Mouse (Mus musculus) limb, embryonic 14.5 days (tissue): Measurements from ENCODE around the gene Baz1a. TPM values are rescaled to one million over a fixed set of nuclear protein-coding genes. Genes with fewer than 3 reads are reported as not detected.
A peak's percentile ranks its signal among the peaks of the same experiment; 100 is the strongest.

Source experiments
- ATAC-seq: fragments of 200-750 bp; cut with Nextera tagmentation; 2 replicates; pipeline ENCODE4 v1.8.0; 2017; ENCODE audit warnings: low read depth, moderate number of reproducible peaks, moderate TSS enrichment; ENCODE audit not compliant: low FRiP score
- DNase-seq: peaks from one replicate; pipeline ENCODE4 v3.0.0-alpha.2; 2015; ENCODE audit warnings: low spot score
- H3K27ac ChIP-seq: fragments of 300-500 bp; sonication (generic); replicated peaks from 2 replicates; pipeline ENCODE4 v1.5.1; 2014; ENCODE audit warnings: low read depth, mild to moderate bottlenecking, low read length, moderate library complexity, mixed read lengths
- H3K27me3 ChIP-seq: fragments of 300-500 bp; sonication (generic); 2 replicates; pipeline ENCODE4 v1.6.1; 2014; ENCODE audit warnings: low read length, mixed read lengths; ENCODE audit not compliant: control insufficient read depth, insufficient read depth
- H3K36me3 ChIP-seq: fragments of 300-500 bp; sonication (generic); 2 replicates; pipeline ENCODE4 v1.6.1; 2014; ENCODE audit warnings: mild to moderate bottlenecking, low read length, moderate library complexity, mixed read lengths; ENCODE audit not compliant: control insufficient read depth, insufficient read depth
- H3K4me1 ChIP-seq: fragments of 300-500 bp; sonication (generic); 2 replicates; pipeline ENCODE4 v1.6.1; 2014; ENCODE audit warnings: antibody characterized with exemption, low read length, mixed read lengths; ENCODE audit not compliant: control insufficient read depth, insufficient read depth
- H3K4me2 ChIP-seq: fragments of 300-500 bp; sonication (generic); replicated peaks from 2 replicates; pipeline ENCODE4 v1.6.1; 2014; ENCODE audit warnings: low read depth, mild to moderate bottlenecking, low read length, moderate library complexity; ENCODE audit not compliant: severe bottlenecking
- H3K4me3 ChIP-seq: fragments of 300-500 bp; sonication (generic); replicated peaks from 2 replicates; pipeline ENCODE4 v1.5.1; 2014; ENCODE audit warnings: low read length
- H3K9ac ChIP-seq: fragments of 300-500 bp; sonication (generic); 2 replicates; pipeline ENCODE4 v1.6.1; 2014; ENCODE audit warnings: mild to moderate bottlenecking, low read depth, low read length, moderate library complexity; ENCODE audit not compliant: severe bottlenecking
- H3K9me3 ChIP-seq: fragments of 300-500 bp; sonication (generic); 2 replicates; pipeline ENCODE4 v1.6.1; 2016; ENCODE audit warnings: low read length; ENCODE audit not compliant: control insufficient read depth
- POLR2A ChIP-seq: fragments of 200-500 bp; IDR thresholded peaks from 2 replicates; pipeline ENCODE4 v1.8.0; 2012; ENCODE audit warnings: inconsistent platforms, mild to moderate bottlenecking, moderate library complexity, borderline replicate concordance; ENCODE audit not compliant: insufficient read depth, insufficient read length; ENCODE audit errors: extremely low read depth
- WGBS: fragments of 180-500 bp; shearing (Covaris S2); extraction: QIAGEN DNeasy Blood & Tissue Kit; methylation state at CpG from one replicate; pipeline ENCODE4 v1.1.7; 2014; 5-methylcytosine and 5-hydroxymethylcytosine counted together
- polyA plus RNA-seq, 2 experiments: library from polyadenylated mRNA; depleted of rRNA in 1 of 2; stranded (reverse) in 1 of 2; unstranded in 1 of 2; fragments of >200 nt; fragmentation: Nextera tagmentation in 1 of 2; extraction: Ambion mirVana in 1 of 2; gene quantifications; 2 replicates each; pipeline versions ENCODE4 v1.2.1 to v1.2.3; 2012 to 2014

Baz1a gene
- polyA plus RNA-seq, 2 experiments: 13.3 to 17.9 TPM

DNA sequence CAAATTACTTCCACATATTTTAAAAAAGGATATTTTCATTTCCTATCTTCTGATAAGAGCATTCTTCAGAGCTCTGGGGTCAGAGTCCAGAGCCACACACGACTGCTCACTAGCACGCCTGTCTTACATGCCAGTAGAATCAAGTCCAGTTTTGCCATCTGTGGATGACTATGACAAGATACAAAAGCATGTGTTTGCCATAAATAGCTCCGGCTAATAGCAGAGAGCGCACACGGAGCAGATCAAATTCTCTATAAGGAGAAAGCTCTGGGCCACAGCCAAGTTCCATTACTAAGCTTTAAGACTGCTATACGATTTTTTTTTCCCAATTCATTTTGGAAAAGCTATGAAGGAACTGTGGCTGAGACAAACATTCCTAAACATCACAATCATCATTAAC lies 154.6 kb downstream of the Baz1a start:
- Histone ChIP-seq H3K36me3 (peaks cover 32% of the 10 kb centered on the region), H3K27ac (no peak overlapping the region), H3K4me2 (no peak overlapping the region), H3K9me3 (no peaks in the 10 kb centered on the region), H3K27me3 (no peaks in the 10 kb centered on the region), H3K4me1 (peaks cover 7% of the 10 kb centered on the region), H3K4me3 (no peak overlapping the region), H3K9ac (no peak overlapping the region)
- no peak for TF ChIP-seq POLR2A
- DNase-seq: peak; percentile 92
- no peak for ATAC-seq
- WGBS: 37% methylated on average over 6 of the region's 6 CpGs

DNA sequence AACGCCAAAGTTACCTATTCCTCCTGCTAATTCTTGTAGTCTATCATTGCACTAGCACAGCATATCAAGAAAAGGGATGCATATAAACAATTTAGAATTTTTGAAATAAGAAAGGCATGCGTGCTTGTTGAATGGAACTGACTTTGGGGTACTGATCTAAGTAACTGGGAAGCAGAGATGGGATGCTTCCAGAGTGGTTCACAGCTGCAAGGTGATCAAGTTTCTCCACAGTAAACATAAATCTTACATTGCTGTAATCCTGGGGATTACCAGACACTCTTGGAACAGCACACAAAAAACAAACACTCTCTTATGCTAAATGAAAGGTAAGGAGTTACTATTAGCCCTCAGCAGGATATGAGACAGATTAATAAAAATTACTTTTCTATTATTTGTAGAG lies 163.6 kb downstream of the Baz1a start:
- Histone ChIP-seq H3K4me3 (no peak overlapping the region), H3K27me3 (no peaks in the 10 kb centered on the region), H3K9ac (no peak overlapping the region), H3K36me3 (0 out of 2 replicates have a peak, but pooled peaks cover 2% of the 10 kb centered on the region), H3K4me1 (no peaks in the 10 kb centered on the region), H3K27ac (no peak overlapping the region), H3K4me2 (no peak overlapping the region), H3K9me3 (no peaks in the 10 kb centered on the region)
- ATAC-seq: no peak
- TF ChIP-seq POLR2A: no peak
- DNase-seq: no peak
- WGBS: 78% methylated on average over 2 of the region's 2 CpGs

DNA sequence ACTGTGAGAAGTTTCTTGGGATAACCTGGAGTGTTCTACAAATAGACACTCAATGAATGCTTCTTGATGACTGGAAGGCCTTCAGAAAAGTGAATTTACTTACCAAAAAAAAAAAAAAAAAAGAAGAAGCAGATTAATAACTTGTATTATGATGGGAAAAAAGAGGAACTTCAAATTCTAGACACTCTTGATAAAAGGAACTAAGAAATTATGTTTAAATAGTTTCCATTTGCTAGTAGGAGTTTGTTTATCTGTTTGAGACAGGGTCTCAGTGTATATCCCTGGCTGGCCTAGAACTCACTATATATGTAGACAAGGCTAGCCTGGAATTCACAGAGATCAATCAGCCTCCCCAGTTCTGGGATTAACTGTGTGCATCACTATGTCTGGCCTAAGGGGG lies 169.7 kb downstream of the Baz1a start:
- Histone ChIP-seq H3K36me3 (no peaks in the 10 kb centered on the region), H3K4me3 (no peak overlapping the region), H3K27me3 (no peaks in the 10 kb centered on the region), H3K9me3 (no peaks in the 10 kb centered on the region), H3K27ac (no peak overlapping the region), H3K4me2 (no peak overlapping the region), H3K4me1 (no peaks in the 10 kb centered on the region), H3K9ac (no peak overlapping the region)
- ATAC-seq (no peak), DNase-seq (no peak)
- TF ChIP-seq POLR2A: no peak

Other genes with a start within 250 kb of the Baz1a start
- gene Snx6, start 218.6 kb downstream of the Baz1a start, polyA plus RNA-seq (2012; rRNA removed): 74.6 and 90.0 TPM in 2 replicates
- 173 and 190 TPM in 2 replicates for gene Snx6, start 218.6 kb downstream of the Baz1a start, polyA plus RNA-seq (2014; fragmentation: Nextera tagmentation; extraction: Ambion mirVana)
- gene Cfl2, start 151.5 kb downstream of the Baz1a start, polyA plus RNA-seq (2012; rRNA removed): 68.9 and 70.9 TPM in 2 replicates
- gene Cfl2, start 151.5 kb downstream of the Baz1a start, polyA plus RNA-seq (2014; fragmentation: Nextera tagmentation; extraction: Ambion mirVana): 183 and 228 TPM in 2 replicates
- not detected in 2 replicates for gene Gm20403, start 27.8 kb downstream of the Baz1a start, polyA plus RNA-seq (2012; rRNA removed)
- gene Gm20403, start 27.8 kb downstream of the Baz1a start, polyA plus RNA-seq (2014; fragmentation: Nextera tagmentation; extraction: Ambion mirVana): not detected in 2 replicates
- gene 2700097O09Rik, start 65.8 kb upstream of the Baz1a start, polyA plus RNA-seq (2012; rRNA removed): 31.1 and 31.8 TPM in 2 replicates
- gene 2700097O09Rik, start 65.8 kb upstream of the Baz1a start, polyA plus RNA-seq (2014; fragmentation: Nextera tagmentation; extraction: Ambion mirVana): 28.3 and 32.0 TPM in 2 replicates
- 25.7 and 51.6 TPM in 2 replicates for gene Srp54a, start 65.9 kb upstream of the Baz1a start, polyA plus RNA-seq (2012; rRNA removed)
- 180 and 184 TPM in 2 replicates for gene Srp54a, start 65.9 kb upstream of the Baz1a start, polyA plus RNA-seq (2014; fragmentation: Nextera tagmentation; extraction: Ambion mirVana)
- 9.0 and 9.5 TPM in 2 replicates for gene Fam177a, start 110.1 kb upstream of the Baz1a start, polyA plus RNA-seq (2012; rRNA removed)
- gene Fam177a, start 110.1 kb upstream of the Baz1a start, polyA plus RNA-seq (2014; fragmentation: Nextera tagmentation; extraction: Ambion mirVana): 17.5 and 25.3 TPM in 2 replicates
- 33.0 and 45.6 TPM in 2 replicates for gene Srp54b, start 140.8 kb upstream of the Baz1a start, polyA plus RNA-seq (2012; rRNA removed)
- gene Srp54b, start 140.8 kb upstream of the Baz1a start, polyA plus RNA-seq (2014; fragmentation: Nextera tagmentation; extraction: Ambion mirVana): 63.2 and 70.7 TPM in 2 replicates
- not detected in 2 replicates for gene 1700047I17Rik2, start 185.2 kb upstream of the Baz1a start, polyA plus RNA-seq (2012; rRNA removed)
- gene 1700047I17Rik2, start 185.2 kb upstream of the Baz1a start, polyA plus RNA-seq (2014; fragmentation: Nextera tagmentation; extraction: Ambion mirVana): 4.3 TPM in 1 of 2 replicates, not detected in the other
- gene Srp54c, start 215.8 kb upstream of the Baz1a start, polyA plus RNA-seq (2012; rRNA removed): 36.6 and 55.5 TPM in 2 replicates
- gene Srp54c, start 215.8 kb upstream of the Baz1a start, polyA plus RNA-seq (2014; fragmentation: Nextera tagmentation; extraction: Ambion mirVana): 77.8 and 84.3 TPM in 2 replicates